ENCODE assay signal across 9 mouse cellular contexts in the genomic region with DNA sequence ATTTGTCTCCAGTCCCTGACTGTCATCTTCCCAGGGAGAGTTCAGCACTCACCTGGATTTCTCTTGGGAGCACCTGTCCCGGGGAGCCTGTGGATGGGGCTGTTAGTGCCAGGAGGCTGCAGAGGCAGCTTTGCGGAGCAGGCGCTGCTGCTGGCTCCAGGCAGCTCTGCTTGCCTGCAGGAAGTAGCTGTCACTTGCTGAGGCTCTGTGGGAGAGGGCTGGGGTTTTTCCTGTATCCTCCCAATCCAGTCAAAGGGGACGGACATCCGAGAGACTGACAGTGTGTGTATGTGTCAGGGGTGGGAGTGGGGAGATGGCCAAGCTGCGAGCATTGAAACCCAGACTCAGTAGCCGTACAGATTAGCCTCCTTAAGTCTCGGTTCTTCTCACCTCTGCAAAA. TPM values are rescaled to one million over a fixed set of nuclear protein-coding genes. Genes with fewer than 3 reads are reported as not detected.
DNase-seq lines count a peak whose midpoint lies in the region; ATAC-seq lines count a peak whose summit lies in the region.
"Had no signal": no experiment of that assay in that cellular context is flagged by ENCODE, and none has a peak within 500 bp of the region (broad histone marks: within the 10 kb centered on the region; RNA-seq: fewer than 3 reads in every experiment).

A gene (minus strand): TSS at position 185 of the 400 bp plus-strand sequence.

- peak within 1 kb of the TSS; percentile 23; the same call in 1 of the 2 replicates for H3K4me3 ChIP-seq in liver, embryonic 15.5 days (replicated peaks)

- ATAC-seq in liver, embryonic 15.5 days (ENCODE audit: insufficient read depth) = no peak

- no peaks in the 10 kb centered on the region for H3K27me3 ChIP-seq in liver, embryonic 15.5 days

- 33% methylated on average over 8 of the region's 8 CpGs for WGBS in liver, embryonic 15.5 days (ENCODE audit: insufficient replicate concordance)

- H3K4me1 ChIP-seq in liver, embryonic 15.5 days (replicated peaks) = peaks cover 37% of the 10 kb centered on the region

- H3K9me3 ChIP-seq in liver, embryonic 15.5 days (replicated peaks) = no peaks in the 10 kb centered on the region

- H3K4me2 ChIP-seq in liver, embryonic 15.5 days = 0 out of 2 replicates have a peak within 1 kb of the TSS, but pooled peaks have one; percentile 14

- peak; percentile 60 for DNase-seq in adrenal gland, adult 2 months
- no peak for DNase-seq in adrenal gland, adult 18-20 months (ENCODE audit: low spot score in 2 of 2)
- no peak for DNase-seq in adrenal gland, postnatal 10 days
- DNase-seq in heart, postnatal 36 days = peak; percentile 38 to 43
- no peak for DNase-seq in left cerebral cortex, adult 11 months (ENCODE audit: low spot score)
- no peak for DNase-seq in T-cell, adult 2 months (ENCODE audit: low spot score)
- no peak for DNase-seq in spleen, postnatal 4 days (ENCODE audit: low spot score in 2 of 2)
- DNase-seq: right cerebral cortex, postnatal 4 days had no signal

- no peak within 1 kb of the TSS; the same call in 1 of the 2 replicates for H3K27ac ChIP-seq in liver, embryonic 15.5 days (replicated peaks)

- intact Hi-C loops in heart, postnatal 36 days (cut with DNase I) = loop anchor here (5.0 kb wide), 1 partner anchor 109 kb away; a partner anchor contains a TSS

- no peak within 1 kb of the TSS for H3K9ac ChIP-seq in liver, embryonic 15.5 days

- H3K36me3 ChIP-seq in liver, embryonic 15.5 days (replicated peaks) = peaks cover 7% of the 10 kb centered on the region; the same call in 1 of the 2 replicates

RNA-seq across cellular contexts. Expression of the gene that starts here (rescaled TPM):
- 1 to 10 TPM; 8.2 to 8.5 TPM for total RNA-seq in adrenal gland, adult 2 months (2021)
- 18.5 and 21.0 TPM in 2 replicates for polyA plus RNA-seq in adrenal gland, adult 2 months (2012; rRNA removed)
- 10 to 100 TPM in 1 of 2 experiments, 1 to 10 TPM in 1; 4.6 to 11.4 TPM for total RNA-seq in adrenal gland, adult 18-20 months (2021)
- total RNA-seq in adrenal gland, postnatal 10 days (2021) = 10 to 100 TPM; 10.4 to 14.3 TPM
- total RNA-seq in heart, postnatal 36 days (2021) = 1 to 10 TPM; 3.5 to 4.0 TPM
- 12.0 and 13.7 TPM in 2 replicates for polyA plus RNA-seq in liver, embryonic 15.5 days (2015; fragmentation: Nextera tagmentation; extraction: Ambion mirVana)

Comparison
In these comparisons a context has a peak if more than half of its experiments do, and no peak if none do; other contexts are left out.
1. DNase-seq: peak in adrenal gland, adult 2 months (single experiment) and heart, postnatal 36 days (2 of 2); none in adrenal gland, adult 18-20 months (0 of 2), adrenal gland, postnatal 10 days (single experiment), left cerebral cortex, adult 11 months (single experiment), T-cell, adult 2 months (single experiment) and spleen, postnatal 4 days (0 of 2).